ENCODE assay signal across 28 mouse cellular contexts in genomic region chr8:48802231-48802630, GRCm38 (mm10). TPM values are rescaled to one million over a fixed set of nuclear protein-coding genes. Genes with fewer than 3 reads are reported as not detected.
DNase-seq lines count a peak whose midpoint lies in the region; ATAC-seq and TF ChIP-seq lines count a peak whose summit lies in the region.
"Had no signal": no experiment of that assay in that cellular context is flagged by ENCODE, and none has a peak within 500 bp of the region (broad histone marks: within the 10 kb centered on the region; RNA-seq: fewer than 3 reads in every experiment).

No protein-coding gene starts in this region.

- H3K36me3 ChIP-seq in embryonic facial prominence, embryonic 13.5 days: no peaks in the 10 kb centered on the region
- no peaks in the 10 kb centered on the region for H3K36me3 ChIP-seq in limb, embryonic 12.5 days
- no peaks in the 10 kb centered on the region for H3K36me3 ChIP-seq in stomach, postnatal 0 days (ENCODE audit: control insufficient read depth, insufficient read depth, low read length)
- H3K36me3 ChIP-seq: embryonic facial prominence, embryonic 15.5 days; heart, embryonic 10.5 days; heart, embryonic 13.5 days had no signal

- peaks cover 44% of the 10 kb centered on the region for H3K4me1 ChIP-seq in embryonic facial prominence, embryonic 13.5 days
- H3K4me1 ChIP-seq in limb, embryonic 12.5 days (replicated peaks): peaks cover 30% of the 10 kb centered on the region
- H3K4me1 ChIP-seq in stomach, postnatal 0 days (replicated peaks; ENCODE audit: control insufficient read depth, insufficient read depth): no peaks in the 10 kb centered on the region
- H3K4me1 ChIP-seq: heart, embryonic 10.5 days had no signal

- H3K27me3 ChIP-seq in embryonic facial prominence, embryonic 13.5 days: no peaks in the 10 kb centered on the region
- H3K27me3 ChIP-seq in limb, embryonic 12.5 days: no peaks in the 10 kb centered on the region
- no peaks in the 10 kb centered on the region for H3K27me3 ChIP-seq in stomach, postnatal 0 days (ENCODE audit: control insufficient read depth, insufficient read depth, low read length)
- H3K27me3 ChIP-seq: embryonic facial prominence, embryonic 15.5 days had no signal

- 28% methylated on average over 8 of the region's 8 CpGs for WGBS in embryonic facial prominence, embryonic 13.5 days
- 36% methylated on average over 8 of the region's 8 CpGs for WGBS in limb, embryonic 12.5 days
- WGBS in stomach, postnatal 0 days: 84% methylated on average over 8 of the region's 8 CpGs

- no peaks in the 10 kb centered on the region for H3K9me3 ChIP-seq in embryonic facial prominence, embryonic 13.5 days
- no peaks in the 10 kb centered on the region for H3K9me3 ChIP-seq in limb, embryonic 12.5 days
- H3K9me3 ChIP-seq in stomach, postnatal 0 days (ENCODE audit: control insufficient read depth, low read length): no peaks in the 10 kb centered on the region
- H3K9me3 ChIP-seq: embryonic facial prominence, embryonic 15.5 days; heart, embryonic 10.5 days; heart, embryonic 13.5 days had no signal

- no peak for TF ChIP-seq EP300 in stomach, postnatal 0 days (optimal IDR thresholded peaks at IDR 0.05)

- peak; percentile 44; the same call in 1 of the 2 replicates for ATAC-seq in frontal cortex, adult (ENCODE audit: low TSS enrichment)
- ATAC-seq in embryonic facial prominence, embryonic 13.5 days (ENCODE audit: insufficient number of reproducible peaks, insufficient read depth, low FRiP score, low TSS enrichment, low read depth): 0 out of 2 replicates have a peak, but pooled peaks have one; percentile 43
- no peak for ATAC-seq in limb, embryonic 12.5 days (ENCODE audit: insufficient number of reproducible peaks, insufficient read depth, low FRiP score, low TSS enrichment, low read depth)
- no peak for ATAC-seq in stomach, postnatal 0 days (ENCODE audit: low FRiP score, low TSS enrichment)
- ATAC-seq: activated CD4-positive, CD25-positive, alpha-beta regulatory T cell, adult 4 months; CD4-positive, CD25-positive, alpha-beta regulatory T cell, adult 4 months; forebrain, embryonic 14.5 days; forebrain, postnatal 0 days; hindbrain, postnatal 0 days; inflammation-experienced regulatory T-cells, adult 6 months; intestine, embryonic 16.5 days had no signal

- no peak overlapping the region for H3K4me3 ChIP-seq in embryonic facial prominence, embryonic 13.5 days
- H3K4me3 ChIP-seq in limb, embryonic 12.5 days (replicated peaks): no peak overlapping the region
- no peak overlapping the region for H3K4me3 ChIP-seq in stomach, postnatal 0 days (ENCODE audit: low read depth, low read length)
- H3K4me3 ChIP-seq: embryonic facial prominence, embryonic 15.5 days; heart, adult 2 months; heart, embryonic 10.5 days; heart, embryonic 13.5 days had no signal

- H3K27ac ChIP-seq in embryonic facial prominence, embryonic 13.5 days: peak overlapping the region; percentile 33; the same call in 1 of the 2 replicates
- H3K27ac ChIP-seq in limb, embryonic 12.5 days: no peak overlapping the region
- peak overlapping the region; percentile 15; the same call in 1 of the 2 replicates for H3K27ac ChIP-seq in stomach, postnatal 0 days (replicated peaks)
- H3K27ac ChIP-seq: heart, adult 2 months; heart, embryonic 10.5 days; heart, embryonic 13.5 days; hindbrain, embryonic 14.5 days; hindbrain, postnatal 0 days had no signal

- TF ChIP-seq CTCF in stomach, postnatal 0 days (IDR thresholded peaks at IDR 0.05; ENCODE audit: low read depth): no peak

- DNase-seq in frontal cortex, postnatal 10 days (ENCODE audit: low spot score in 2 of 2): no peak
- no peak for DNase-seq in stomach, postnatal 0 days (ENCODE audit: low spot score)
- no peak for DNase-seq in right cerebral cortex, adult 2 months (ENCODE audit: low spot score in 2 of 2)
- DNase-seq in adrenal gland, adult (ENCODE audit: inconsistent age in 2 of 2, low spot score in 1 of 2): no peak
- DNase-seq: adrenal gland, postnatal 10 days; adrenal gland, postnatal 36 days; cerebellum, adult 18-20 months; cerebellum, adult 9-11 months; cerebellum, postnatal 25 days; forebrain, postnatal 0 days; gastrocnemius, postnatal 10 days; gastrocnemius, postnatal 36 days; heart, adult 2 months; heart, postnatal 14 days; heart, postnatal 4 days had no signal

- H3K4me2 ChIP-seq in embryonic facial prominence, embryonic 13.5 days: peak overlapping the region; percentile 21; the same call in 1 of the 2 replicates
- H3K4me2 ChIP-seq in limb, embryonic 12.5 days: peak overlapping the region; percentile 11; the same call in 1 of the 2 replicates
- H3K4me2 ChIP-seq in stomach, postnatal 0 days (replicated peaks; ENCODE audit: low read depth): no peak overlapping the region
- H3K4me2 ChIP-seq: embryonic facial prominence, embryonic 15.5 days; heart, embryonic 13.5 days; hindbrain, embryonic 14.5 days had no signal

- H3K9ac ChIP-seq in embryonic facial prominence, embryonic 13.5 days: no peak overlapping the region
- no peak overlapping the region for H3K9ac ChIP-seq in limb, embryonic 12.5 days (replicated peaks)
- no peak overlapping the region for H3K9ac ChIP-seq in stomach, postnatal 0 days (ENCODE audit: low read length)
- H3K9ac ChIP-seq: embryonic facial prominence, embryonic 15.5 days; forebrain, postnatal 0 days; heart, embryonic 13.5 days; hindbrain, embryonic 14.5 days had no signal

RNA-seq across cellular contexts. Expression of gene Tenm3, which starts 41.5 kb away (rescaled TPM):
- polyA plus RNA-seq in embryonic facial prominence, embryonic 13.5 days (2015; fragmentation: Nextera tagmentation; extraction: Ambion mirVana): 53.7 and 60.7 TPM in 2 replicates
- polyA plus RNA-seq in limb, embryonic 12.5 days (2016; fragmentation: Nextera tagmentation; extraction: Ambion mirVana): 46.4 and 47.1 TPM in 2 replicates
- 3.7 and 4.5 TPM in 2 replicates for polyA plus RNA-seq in stomach, postnatal 0 days (2015; fragmentation: Nextera tagmentation; extraction: Ambion mirVana)
- polyA plus RNA-seq: activated CD4-positive, CD25-positive, alpha-beta regulatory T cell, adult 4 months; inflammation-experienced regulatory T-cells, adult 6 months had no signal

Comparison
In these comparisons a context has a peak if more than half of its experiments do, and no peak if none do; other contexts are left out.
1. ATAC-seq: peak in frontal cortex, adult (single experiment) and embryonic facial prominence, embryonic 13.5 days (single experiment); none in limb, embryonic 12.5 days (single experiment) and stomach, postnatal 0 days (single experiment).